Mouse (Mus musculus) small intestine, adult 2 months (tissue): ENCODE data around the gene Skor1.

Experiments used
- CTCF ChIP-seq: fragments of 200-500 bp; IDR thresholded peaks from 2 replicates; pipeline ENCODE4 v1.5.1; 2012; ENCODE audit warnings: low read depth, mild to moderate bottlenecking, control low read depth, inconsistent platforms, low read length, moderate library complexity, mixed read lengths; ENCODE audit not compliant: insufficient replicate concordance, insufficient read length; ENCODE audit errors: extremely low read depth
- POLR2A ChIP-seq: fragments of 200-500 bp; IDR thresholded peaks from 2 replicates; pipeline ENCODE4 v1.6.1; 2012; ENCODE audit warnings: low read depth, mild to moderate bottlenecking, control low read depth, inconsistent platforms, low read length, moderate library complexity

- no peak for TF ChIP-seq CTCF
- no peak for TF ChIP-seq POLR2A
Measured at GRCm38 (mm10) chr9:63141641-63142334, 7.0 kb downstream of the Skor1 start.
